Mouse (Mus musculus) B cell, adult 62 days (primary cell): ENCODE results near the gene Zfp317. TPM values are rescaled to one million over a fixed set of nuclear protein-coding genes. Genes with fewer than 3 reads are reported as not detected.

Source experiments
- total RNA-seq: library from RNA; stranded (reverse); gene quantifications from 4 replicates; pipeline ENCODE4 v1.2.4, GENCODE M21; 2023

Gene Zfp317
- 33.8 to 39.5 TPM (median 34.7 TPM) in 4 replicates for total RNA-seq

DNA sequence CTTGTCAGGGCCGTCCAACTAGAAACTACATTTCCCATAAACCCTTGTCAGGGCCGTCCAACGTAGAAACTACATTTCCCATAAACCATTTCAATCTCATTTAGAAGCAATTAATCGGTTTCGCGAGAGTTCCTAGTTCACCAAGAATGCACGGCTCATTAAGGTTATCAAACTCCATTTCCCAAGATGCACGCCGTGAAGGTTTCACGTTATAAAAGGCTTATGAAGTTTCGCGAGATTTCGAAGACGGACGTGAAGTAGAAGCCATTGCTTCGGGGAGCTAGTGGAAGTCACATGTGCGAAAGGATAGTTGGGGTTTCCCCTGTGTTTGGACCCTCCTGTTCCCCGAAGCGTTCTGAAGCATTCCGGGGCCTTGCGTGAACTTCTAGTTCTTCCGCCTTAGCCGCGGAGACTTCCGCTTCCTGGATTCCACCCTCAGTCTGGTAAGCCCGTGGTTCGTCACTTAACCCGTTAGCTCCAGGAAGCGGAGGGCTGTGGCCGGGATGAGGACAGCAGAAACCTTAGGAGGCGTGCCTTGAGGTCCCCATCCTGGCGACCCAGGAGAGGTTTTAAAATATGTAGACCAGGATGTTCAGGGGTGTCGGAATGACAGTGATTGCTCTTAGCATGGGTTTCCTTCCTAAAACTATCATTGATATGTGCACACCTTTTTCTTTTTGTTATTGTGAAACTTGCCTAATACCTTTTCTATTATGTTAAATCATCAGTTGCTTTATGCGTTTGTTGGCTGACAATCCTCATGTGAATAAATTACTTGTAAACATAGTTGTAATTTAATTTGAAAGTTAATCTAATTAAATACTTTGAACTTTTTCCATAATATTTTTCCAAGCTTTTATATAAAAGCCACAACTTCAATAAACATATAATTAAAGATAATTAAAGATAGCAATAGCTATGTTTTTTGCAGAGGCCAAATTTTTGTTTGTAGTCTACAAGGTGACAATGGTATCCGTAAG lies at the start of gene Zfp317:
TSS of gene Zfp317 (plus strand) at position 260 of the 980 bp plus-strand sequence.

DNA sequence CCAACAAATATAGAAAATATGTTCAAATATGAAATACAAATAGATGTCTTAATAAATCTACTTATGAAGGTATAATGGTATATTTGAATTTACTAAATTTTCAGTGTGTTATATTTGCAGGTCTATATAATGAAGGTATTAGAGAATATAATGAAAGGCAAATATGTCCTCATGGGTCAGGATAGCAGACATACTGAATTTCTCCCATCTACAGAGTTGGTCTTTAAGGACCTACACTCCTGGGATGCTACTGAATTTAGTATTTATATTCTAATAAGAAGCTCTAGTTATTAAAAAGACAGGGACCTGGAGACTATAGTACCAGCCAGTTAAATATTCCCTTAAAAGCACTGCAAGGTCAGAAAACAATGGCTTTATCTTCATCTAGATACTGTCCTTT lies 39.6 kb upstream of the Zfp317 start, which contains the start of gene Olfr855:
TSS of gene Olfr855 (plus strand) at position 301 of the 400 bp plus-strand sequence.

Other genes with a start within 250 kb of the Zfp317 start
- not detected in 4 replicates for gene Olfr847, start 243.4 kb upstream of the Zfp317 start, total RNA-seq
- not detected in 4 replicates for gene Olfr849, start 181.8 kb upstream of the Zfp317 start, total RNA-seq
- not detected in 4 replicates for gene Olfr850, start 143.9 kb upstream of the Zfp317 start, total RNA-seq
- gene Olfr851, start 128.8 kb upstream of the Zfp317 start, total RNA-seq: not detected in 4 replicates
- not detected in 4 replicates for gene Olfr853, start 81.0 kb upstream of the Zfp317 start, total RNA-seq
- not detected in 4 replicates for gene Olfr854, start 54.7 kb upstream of the Zfp317 start, total RNA-seq
- not detected in 4 replicates for gene Olfr855, start 39.5 kb upstream of the Zfp317 start, total RNA-seq
- not detected in 4 replicates for gene Olfr857, start 87.3 kb downstream of the Zfp317 start, total RNA-seq
- not detected in 4 replicates for gene Olfr58, start 158.2 kb downstream of the Zfp317 start, total RNA-seq
- gene Olfr859, start 182.8 kb downstream of the Zfp317 start, total RNA-seq: not detected in 4 replicates
- gene Olfr860, start 227.6 kb downstream of the Zfp317 start, total RNA-seq: not detected in 4 replicates